Mouse (Mus musculus) E14TG2a.4 (cell line): ENCODE measurements around the gene Cpt1a.

Experiments
- CTCF ChIP-seq: conservative IDR thresholded peaks from 2 replicates; pipeline ENCODE4 v1.5.1; 2014; ENCODE audit warnings: low read length
- NANOG ChIP-seq: IDR thresholded peaks from 2 replicates; pipeline ENCODE4 v1.6.1; 2014; ENCODE audit warnings: borderline replicate concordance, low read length, mixed read lengths

DNA sequence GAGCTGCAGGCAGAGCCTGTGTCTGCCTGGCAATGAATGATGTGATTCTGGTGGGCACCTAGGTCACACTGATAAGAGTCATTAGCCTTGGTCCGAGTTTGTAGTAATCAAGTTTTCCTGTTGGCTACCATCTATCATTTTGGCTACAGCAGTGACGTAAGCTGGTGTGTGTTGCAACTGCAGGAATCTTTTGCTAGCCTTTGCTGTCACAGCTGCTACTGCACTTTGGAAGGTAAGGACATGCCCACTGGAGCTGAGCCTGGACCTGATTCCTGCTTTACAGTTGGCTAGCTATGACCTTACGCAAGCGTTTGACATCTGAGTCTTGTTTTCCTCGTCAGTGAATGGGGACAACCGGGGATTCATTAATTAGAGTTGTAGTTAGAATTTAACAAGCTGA is 11.1 kb downstream of the Cpt1a start:
- TF ChIP-seq CTCF (no peak), NANOG (no peak)
